Mouse (Mus musculus): Measurements from ENCODE around the gene Tbc1d10b.
"Not testable (repeated sequence)": the region's sequence is repeated elsewhere in the genome, so short reads cannot be mapped to it uniquely, and the experiment has no call there.

The Tbc1d10b gene

GRCm38 (mm10) chr7:127208295-127208552 lies at the start of gene Tbc1d10b:
Gene Tbc1d10b, minus strand, starts transcription at chr7:127208468.
- no peak for DNase-seq

GRCm38 (mm10) chr7:127256518-127256917 lies 48.2 kb upstream of the Tbc1d10b start:
- peak; percentile 93 for DNase-seq

GRCm38 (mm10) chr7:127255965-127256364 lies 47.7 kb upstream of the Tbc1d10b start:
- no peak for DNase-seq

GRCm38 (mm10) chr7:127255008-127255407 lies 46.7 kb upstream of the Tbc1d10b start:
- DNase-seq: no peak

- peak; percentile 99 for DNase-seq
Observed at GRCm38 (mm10) chr7:127253821-127254769, 45.8 kb upstream of the Tbc1d10b start.

GRCm38 (mm10) chr7:127253341-127253740 lies 45.1 kb upstream of the Tbc1d10b start:
- peak; percentile 93 for DNase-seq

GRCm38 (mm10) chr7:127252414-127252813 lies 44.1 kb upstream of the Tbc1d10b start:
- no peak for DNase-seq

GRCm38 (mm10) chr7:127250511-127250910 lies 42.2 kb upstream of the Tbc1d10b start:
- not testable (repeated sequence) for DNase-seq

- no peak for DNase-seq
Observed at GRCm38 (mm10) chr7:127244658-127245510, 36.6 kb upstream of the Tbc1d10b start.

GRCm38 (mm10) chr7:127243870-127244657 lies 35.8 kb upstream of the Tbc1d10b start, which contains the start of gene Zfp771:
Gene Zfp771, plus strand, starts transcription at chr7:127244274.
- peak; percentile 100 for DNase-seq

- no peak for DNase-seq
Observed at GRCm38 (mm10) chr7:127243361-127243867, 35.1 kb upstream of the Tbc1d10b start.

GRCm38 (mm10) chr7:127234777-127235176 lies 26.5 kb upstream of the Tbc1d10b start:
- DNase-seq: no peak

- DNase-seq: no peak
Observed at GRCm38 (mm10) chr7:127233765-127234164, 25.5 kb upstream of the Tbc1d10b start.

GRCm38 (mm10) chr7:127233368-127233749 lies 25.1 kb upstream of the Tbc1d10b start:
- no peak for DNase-seq

GRCm38 (mm10) chr7:127232622-127233367 lies 24.5 kb upstream of the Tbc1d10b start, which contains the start of the genes Zfp553 and Sept1:
Gene Zfp553, plus strand, starts transcription at chr7:127233061.
Gene Sept1, minus strand, starts transcription at chr7:127233130.
- DNase-seq: peak; percentile 99

- no peak for DNase-seq
Observed at GRCm38 (mm10) chr7:127231826-127232621, 23.8 kb upstream of the Tbc1d10b start.

GRCm38 (mm10) chr7:127231376-127231775 lies 23.1 kb upstream of the Tbc1d10b start:
- DNase-seq: no peak

- DNase-seq: peak; percentile 93
Observed at GRCm38 (mm10) chr7:127228615-127229303, 20.5 kb upstream of the Tbc1d10b start.

GRCm38 (mm10) chr7:127225147-127225995 lies 17.1 kb upstream of the Tbc1d10b start:
- no peak for DNase-seq

All from heart, adult 11 months (tissue).